Mouse (Mus musculus): ENCODE measurements at regions not wholly inside any gene's neighbourhood (a gene's known extent, or its start where the extent isn't known, plus 50 kb on each side); places are given as distances from the start of the nearest gene placed in this dataset.

DNA sequence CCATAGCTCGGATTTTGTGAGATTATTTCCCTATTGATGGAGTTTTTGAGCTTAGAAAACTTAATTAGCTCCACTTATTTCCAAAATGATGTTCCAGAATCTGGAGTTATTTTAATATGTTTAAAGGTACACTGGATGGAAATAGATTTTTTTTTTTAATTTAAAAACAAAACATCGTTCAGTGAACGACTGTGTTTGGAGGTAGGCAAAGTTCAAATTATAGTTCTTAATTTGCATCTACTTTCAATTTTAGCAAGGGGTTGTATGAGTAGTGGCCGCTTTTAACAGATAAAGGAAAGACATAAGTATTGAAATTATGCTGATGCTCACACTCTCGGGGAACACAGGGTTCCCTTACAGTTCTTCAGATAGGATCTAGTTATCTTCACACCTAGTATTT is 284.6 kb upstream of the Adgrl2 start:
- no peak overlapping the region for H3K4me2 ChIP-seq (ENCODE audit: low read length)
- 90% methylated on average over 5 of the region's 5 CpGs for WGBS
- no peaks in the 10 kb centered on the region for H3K9me3 ChIP-seq (ENCODE audit: control insufficient read depth, low read length)

GRCm38 (mm10) chr3:149273993-149274692 is 283.8 kb upstream of the Adgrl2 start:
- no peak overlapping the region for H3K4me3 ChIP-seq (replicated peaks; ENCODE audit: low read depth, low read length)
- no peak for DNase-seq
- H3K4me2 ChIP-seq (ENCODE audit: low read length) = no peak overlapping the region

More for the DNA sequence above, 284.6 kb upstream of the Adgrl2 start:
- Histone ChIP-seq H3K4me3 (replicated peaks; ENCODE audit: low read depth, low read length) (no peak overlapping the region), H3K4me1 (ENCODE audit: control insufficient read depth, insufficient read depth, low read length) (no peaks in the 10 kb centered on the region), H3K36me3 (ENCODE audit: control insufficient read depth, insufficient read depth, low read length) (no peaks in the 10 kb centered on the region), H3K27me3 (ENCODE audit: control insufficient read depth, insufficient read depth, low read length) (no peaks in the 10 kb centered on the region), H3K27ac (replicated peaks; ENCODE audit: low read depth, low read length) (no peak overlapping the region), H3K9ac (replicated peaks; ENCODE audit: low read length) (no peak overlapping the region)
- ATAC-seq (ENCODE audit: low FRiP score, low TSS enrichment) = no peak
- no peak for DNase-seq

DNA sequence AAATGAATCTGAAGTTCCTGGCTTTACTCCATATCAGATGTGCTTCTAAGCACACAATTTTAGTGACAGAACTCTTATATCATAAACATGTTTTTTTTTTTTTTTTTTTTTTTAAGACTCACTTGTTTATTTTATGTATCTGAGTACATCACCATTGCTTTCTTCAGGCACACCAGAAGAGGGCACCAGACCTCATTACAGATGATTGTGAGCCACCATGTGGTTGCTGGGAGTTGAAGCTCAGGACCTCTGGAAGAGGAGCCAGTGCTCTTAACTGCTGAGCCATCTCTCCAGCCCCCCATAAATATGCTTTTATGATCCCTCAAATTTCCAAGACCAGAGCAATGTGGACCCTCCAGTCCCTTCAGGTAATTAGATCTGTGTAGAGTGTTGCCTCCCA is 280.1 kb upstream of the Adgrl2 start:
- Histone ChIP-seq H3K27ac (replicated peaks; ENCODE audit: low read depth, low read length) (no peak overlapping the region), H3K4me3 (replicated peaks; ENCODE audit: low read depth, low read length) (no peak overlapping the region), H3K9ac (replicated peaks; ENCODE audit: low read length) (no peak overlapping the region), H3K4me2 (ENCODE audit: low read length) (no peak overlapping the region), H3K36me3 (ENCODE audit: control insufficient read depth, insufficient read depth, low read length) (no peaks in the 10 kb centered on the region), H3K4me1 (ENCODE audit: control insufficient read depth, insufficient read depth, low read length) (no peaks in the 10 kb centered on the region), H3K9me3 (ENCODE audit: control insufficient read depth, low read length) (no peaks in the 10 kb centered on the region), H3K27me3 (ENCODE audit: control insufficient read depth, insufficient read depth, low read length) (no peaks in the 10 kb centered on the region)
- ATAC-seq (ENCODE audit: low FRiP score, low TSS enrichment) (no peak), DNase-seq (no peak)

More at GRCm38 (mm10) chr3:149273993-149274692, 283.8 kb upstream of the Adgrl2 start:
- WGBS = 76% methylated on average over 12 of the region's 12 CpGs
- Histone ChIP-seq H3K27me3 (ENCODE audit: control insufficient read depth, insufficient read depth, low read length) (no peaks in the 10 kb centered on the region), H3K27ac (replicated peaks; ENCODE audit: low read depth, low read length) (no peak overlapping the region), H3K4me1 (ENCODE audit: control insufficient read depth, insufficient read depth, low read length) (no peaks in the 10 kb centered on the region), H3K9me3 (ENCODE audit: control insufficient read depth, low read length) (no peaks in the 10 kb centered on the region), H3K9ac (replicated peaks; ENCODE audit: low read length) (no peak overlapping the region), H3K36me3 (ENCODE audit: control insufficient read depth, insufficient read depth, low read length) (no peaks in the 10 kb centered on the region)
- ATAC-seq (ENCODE audit: low FRiP score, low TSS enrichment) = no peak

DNA sequence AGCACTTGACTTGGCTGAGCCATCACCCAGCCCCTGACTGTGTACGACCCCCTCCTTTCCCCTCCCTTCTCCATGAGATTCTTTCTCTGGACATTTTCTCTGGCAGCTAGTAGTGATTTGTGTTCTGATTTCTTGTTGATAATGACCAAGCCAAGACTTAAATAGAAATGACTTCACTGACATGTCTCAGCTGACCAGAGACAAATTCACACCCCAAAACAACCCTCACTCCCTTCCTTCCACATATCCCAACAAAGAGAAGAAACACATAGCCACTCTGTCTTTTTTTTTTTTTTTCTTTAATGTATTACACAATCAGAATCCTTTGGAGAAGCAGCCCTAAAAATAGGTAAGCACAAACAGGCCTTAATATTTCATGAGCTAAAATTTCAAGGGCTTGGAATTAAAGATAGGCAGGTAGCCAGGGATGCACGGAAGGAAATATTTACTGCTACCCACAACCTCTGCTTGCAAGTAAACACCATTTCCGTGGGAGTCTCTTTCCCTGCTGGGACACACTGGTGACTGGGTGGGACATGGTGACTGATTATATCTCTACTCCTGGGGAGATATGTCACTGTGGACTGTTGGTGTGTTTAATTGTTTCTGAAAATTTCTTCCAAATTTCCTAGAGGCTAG is 272.1 kb upstream of the Adgrl2 start:
- no peaks in the 10 kb centered on the region for H3K27me3 ChIP-seq (ENCODE audit: control insufficient read depth, insufficient read depth, low read length)
- no peaks in the 10 kb centered on the region for H3K36me3 ChIP-seq (ENCODE audit: control insufficient read depth, insufficient read depth, low read length)
- no peak overlapping the region for H3K9ac ChIP-seq (replicated peaks; ENCODE audit: low read length)
- H3K4me1 ChIP-seq (ENCODE audit: control insufficient read depth, insufficient read depth, low read length) = peaks cover 8% of the 10 kb centered on the region; the same call in 1 of the 2 replicates
- H3K27ac ChIP-seq (replicated peaks; ENCODE audit: low read depth, low read length) = no peak overlapping the region
- no peak overlapping the region for H3K4me3 ChIP-seq (replicated peaks; ENCODE audit: low read depth, low read length)
- ATAC-seq (ENCODE audit: low FRiP score, low TSS enrichment) (no peak), DNase-seq (no peak)
- H3K4me2 ChIP-seq (ENCODE audit: low read length) = no peak overlapping the region
- 94% methylated on average over 3 of the region's 3 CpGs for WGBS
- H3K9me3 ChIP-seq (ENCODE audit: control insufficient read depth, low read length) = no peaks in the 10 kb centered on the region

DNA sequence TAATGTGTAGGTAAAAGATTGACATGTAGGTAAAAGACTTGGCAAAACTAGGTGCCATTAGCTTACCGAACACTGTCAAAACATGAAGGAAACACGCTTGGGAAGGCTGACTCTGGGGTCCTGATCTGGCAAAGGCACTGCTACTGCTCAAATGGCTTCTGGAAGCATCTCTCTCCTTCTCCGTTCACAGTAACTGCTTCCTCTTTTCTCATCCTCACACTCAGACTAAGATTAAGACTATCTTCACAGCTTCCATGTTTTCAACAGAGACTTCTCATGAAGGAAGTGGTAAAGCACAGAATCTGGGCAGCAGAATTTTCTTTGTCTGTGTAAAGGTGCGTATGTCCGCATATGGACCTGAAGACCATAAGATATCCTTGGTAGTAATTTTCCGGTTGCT is 271.4 kb upstream of the Adgrl2 start:
- no peaks in the 10 kb centered on the region for H3K36me3 ChIP-seq (ENCODE audit: control insufficient read depth, insufficient read depth, low read length)
- DNase-seq = no peak
- H3K4me1 ChIP-seq (ENCODE audit: control insufficient read depth, insufficient read depth, low read length) = peaks cover 12% of the 10 kb centered on the region; the same call in 1 of the 2 replicates
- no peaks in the 10 kb centered on the region for H3K9me3 ChIP-seq (ENCODE audit: control insufficient read depth, low read length)
- WGBS = 97% methylated on average over 6 of the region's 6 CpGs
- no peaks in the 10 kb centered on the region for H3K27me3 ChIP-seq (ENCODE audit: control insufficient read depth, insufficient read depth, low read length)
- H3K9ac ChIP-seq (replicated peaks; ENCODE audit: low read length) = no peak overlapping the region
- H3K4me3 ChIP-seq (replicated peaks; ENCODE audit: low read depth, low read length) = no peak overlapping the region
- H3K4me2 ChIP-seq (ENCODE audit: low read length) = no peak overlapping the region
- no peak overlapping the region for H3K27ac ChIP-seq (replicated peaks; ENCODE audit: low read depth, low read length)
- no peak for ATAC-seq (ENCODE audit: low FRiP score, low TSS enrichment)

DNA sequence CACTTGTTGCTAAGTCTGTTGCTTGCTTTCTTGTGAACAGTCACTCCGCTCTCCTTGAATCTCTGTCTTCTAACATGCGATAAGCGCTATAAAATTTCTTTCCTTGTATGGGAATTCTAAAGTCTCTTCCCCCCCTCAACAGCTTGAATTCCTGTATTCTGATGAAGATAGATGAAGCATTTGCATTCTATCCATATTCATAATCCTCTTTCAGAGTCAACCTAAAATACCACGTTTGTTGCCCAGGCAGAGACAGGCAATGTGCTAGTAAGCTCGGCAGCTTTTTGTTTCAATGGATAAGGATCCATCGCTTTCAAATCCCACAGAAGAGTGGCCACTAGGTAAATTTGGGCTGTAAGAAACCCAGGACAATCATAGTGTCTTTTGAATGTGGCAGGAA is 268.5 kb upstream of the Adgrl2 start:
- WGBS = 46% methylated on average over 6 of the region's 6 CpGs
- Histone ChIP-seq H3K36me3 (ENCODE audit: control insufficient read depth, insufficient read depth, low read length) (no peaks in the 10 kb centered on the region), H3K27ac (replicated peaks; ENCODE audit: low read depth, low read length) (no peak overlapping the region), H3K4me3 (replicated peaks; ENCODE audit: low read depth, low read length) (no peak overlapping the region), H3K4me1 (ENCODE audit: control insufficient read depth, insufficient read depth, low read length) (peaks cover 14% of the 10 kb centered on the region; the same call in 1 of the 2 replicates), H3K9ac (replicated peaks; ENCODE audit: low read length) (no peak overlapping the region), H3K4me2 (ENCODE audit: low read length) (no peak overlapping the region), H3K9me3 (ENCODE audit: control insufficient read depth, low read length) (no peaks in the 10 kb centered on the region), H3K27me3 (ENCODE audit: control insufficient read depth, insufficient read depth, low read length) (no peaks in the 10 kb centered on the region)
- ATAC-seq (ENCODE audit: low FRiP score, low TSS enrichment) = no peak
- DNase-seq = no peak

DNA sequence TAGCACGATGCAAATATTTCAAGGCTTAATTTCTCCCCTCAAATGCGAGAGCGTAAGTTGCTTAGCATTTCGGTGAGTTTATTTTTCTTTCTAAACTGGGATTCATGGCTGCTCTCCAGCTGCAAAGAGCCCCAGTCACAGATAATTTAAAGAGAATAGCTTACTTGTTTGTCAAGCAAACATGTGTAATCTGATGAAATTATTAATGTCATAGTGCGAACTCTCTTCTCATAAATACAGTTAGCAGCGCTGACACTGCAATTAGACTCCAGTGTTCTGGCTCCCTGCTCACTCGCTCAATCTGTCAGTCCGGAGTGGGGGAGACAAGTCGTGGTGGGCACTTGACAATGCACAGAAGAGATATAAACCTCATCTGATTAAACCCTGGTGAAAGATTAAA is 266.5 kb upstream of the Adgrl2 start:
- Histone ChIP-seq H3K27ac (replicated peaks; ENCODE audit: low read depth, low read length) (no peak overlapping the region), H3K9me3 (ENCODE audit: control insufficient read depth, low read length) (no peaks in the 10 kb centered on the region), H3K4me1 (ENCODE audit: control insufficient read depth, insufficient read depth, low read length) (peaks cover 14% of the 10 kb centered on the region; the same call in 1 of the 2 replicates), H3K4me2 (ENCODE audit: low read length) (no peak overlapping the region), H3K27me3 (ENCODE audit: control insufficient read depth, insufficient read depth, low read length) (no peaks in the 10 kb centered on the region), H3K9ac (replicated peaks; ENCODE audit: low read length) (no peak overlapping the region), H3K36me3 (ENCODE audit: control insufficient read depth, insufficient read depth, low read length) (no peaks in the 10 kb centered on the region), H3K4me3 (replicated peaks; ENCODE audit: low read depth, low read length) (no peak overlapping the region)
- DNase-seq = no peak
- no peak for ATAC-seq (ENCODE audit: low FRiP score, low TSS enrichment)
- WGBS = 44% methylated on average over 9 of the region's 9 CpGs

DNA sequence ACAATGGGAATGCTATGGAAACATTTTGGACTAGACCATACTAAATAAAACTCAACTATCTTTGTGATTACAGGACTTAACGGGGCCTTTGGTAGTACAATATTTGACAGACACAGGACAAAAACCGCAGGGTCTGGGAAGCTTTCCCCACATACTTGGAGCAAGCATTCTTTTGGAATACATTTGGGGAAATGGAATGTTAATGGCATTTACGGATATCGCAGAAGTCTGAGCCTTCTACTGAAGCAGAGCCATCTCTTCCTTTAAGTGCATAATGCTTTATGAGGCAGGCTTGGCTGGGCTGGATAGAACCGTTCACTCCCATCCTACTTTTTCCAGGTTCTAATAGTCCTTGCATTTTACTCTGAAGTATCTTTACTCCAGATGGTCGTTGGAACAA is 262.7 kb upstream of the Adgrl2 start:
- Histone ChIP-seq H3K9ac (replicated peaks; ENCODE audit: low read length) (no peak overlapping the region), H3K4me3 (replicated peaks; ENCODE audit: low read depth, low read length) (no peak overlapping the region), H3K27me3 (ENCODE audit: control insufficient read depth, insufficient read depth, low read length) (no peaks in the 10 kb centered on the region), H3K4me2 (ENCODE audit: low read length) (no peak overlapping the region), H3K27ac (replicated peaks; ENCODE audit: low read depth, low read length) (no peak overlapping the region), H3K36me3 (ENCODE audit: control insufficient read depth, insufficient read depth, low read length) (no peaks in the 10 kb centered on the region), H3K9me3 (ENCODE audit: control insufficient read depth, low read length) (no peaks in the 10 kb centered on the region), H3K4me1 (ENCODE audit: control insufficient read depth, insufficient read depth, low read length) (0 out of 2 replicates have a peak, but pooled peaks cover 7% of the 10 kb centered on the region)
- ATAC-seq (ENCODE audit: low FRiP score, low TSS enrichment) (no peak), DNase-seq (no peak)
- WGBS = 93% methylated on average over 6 of the region's 6 CpGs

- DNase-seq (no peak), ATAC-seq (ENCODE audit: low FRiP score, low TSS enrichment) (no peak)
- H3K4me3 ChIP-seq (replicated peaks; ENCODE audit: low read depth, low read length) = no peak overlapping the region
- H3K27ac ChIP-seq (replicated peaks; ENCODE audit: low read depth, low read length) = no peak overlapping the region
- H3K4me2 ChIP-seq (ENCODE audit: low read length) = no peak overlapping the region
- H3K27me3 ChIP-seq (ENCODE audit: control insufficient read depth, insufficient read depth, low read length) = no peaks in the 10 kb centered on the region
- H3K9me3 ChIP-seq (ENCODE audit: control insufficient read depth, low read length) = no peaks in the 10 kb centered on the region
- no peaks in the 10 kb centered on the region for H3K36me3 ChIP-seq (ENCODE audit: control insufficient read depth, insufficient read depth, low read length)
- H3K4me1 ChIP-seq (ENCODE audit: control insufficient read depth, insufficient read depth, low read length) = 0 out of 2 replicates have a peak, but pooled peaks cover 7% of the 10 kb centered on the region
- H3K9ac ChIP-seq (replicated peaks; ENCODE audit: low read length) = no peak overlapping the region
- 38% methylated on average over 6 of the region's 6 CpGs for WGBS
Measured at GRCm38 (mm10) chr3:149252144-149252543, 261.8 kb upstream of the Adgrl2 start.

Data from midbrain, embryonic 14.5 days (tissue).